Mouse (Mus musculus) erythroid progenitor cell, adult 5-6 weeks (primary cell): Measurements from ENCODE around the gene Btn1a1. TPM values are rescaled to one million over a fixed set of nuclear protein-coding genes. Genes with fewer than 3 reads are reported as not detected.

Experiments
- ATAC-seq: replicated peaks from 2 replicates; pipeline ENCODE4 v1.8.0; 2016; ENCODE audit warnings: moderate number of reproducible peaks, mild to moderate bottlenecking, moderate TSS enrichment, inconsistent platforms; ENCODE audit not compliant: poor library complexity, low FRiP score, severe bottlenecking
- total RNA-seq, 2 experiments: library from RNA; stranded (forward) in 1 of 2; stranded (reverse) in 1 of 2; fragments of 150-400 nt in 1 of 2; fragments of 186-747, 209-891 nt in 1 of 2; gene quantifications; 2 replicates each; pipeline versions ENCODE4 v1.2.3 to v1.2.4; 2015 to 2017; ENCODE audit warnings: low replicate concordance in 2 of 2

Gene Btn1a1
- total RNA-seq, 2 experiments from 2014 or later = 1.4 to 4.2 TPM

- ATAC-seq = no peak
These were observed 23.0 kb upstream of the Btn1a1 start, which contains the start of gene Btn2a2 for GRCm38 (mm10) chr13:23488400-23489322. Gene Btn2a2 (minus strand): TSS chr13:23488857.

- ATAC-seq = no peak
These were observed 19.6 kb upstream of the Btn1a1 start for GRCm38 (mm10) chr13:23485271-23485670.

DNA sequence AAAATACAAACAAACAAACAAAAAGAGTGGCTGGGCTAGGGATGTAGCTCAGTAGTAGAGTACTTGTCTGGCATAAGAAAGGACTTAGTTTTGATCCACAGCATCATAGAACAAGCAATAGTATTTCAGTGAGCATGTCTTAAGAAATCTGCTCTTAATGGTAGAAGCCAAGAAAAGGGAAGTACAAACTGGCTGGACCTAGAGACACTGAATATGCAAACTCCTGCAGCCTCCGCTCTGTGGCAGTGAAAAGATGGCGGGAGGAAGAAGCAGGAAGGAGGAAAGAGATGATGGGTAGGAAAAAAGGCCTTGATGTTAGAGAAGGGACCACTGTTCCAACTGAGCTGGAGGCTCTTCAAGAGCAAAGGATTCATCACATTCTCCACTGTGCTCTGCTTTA, 17.5 kb upstream of the Btn1a1 start:
- ATAC-seq = no peak

- ATAC-seq = no peak
These were observed 10.0 kb upstream of the Btn1a1 start for GRCm38 (mm10) chr13:23475658-23476057.

DNA sequence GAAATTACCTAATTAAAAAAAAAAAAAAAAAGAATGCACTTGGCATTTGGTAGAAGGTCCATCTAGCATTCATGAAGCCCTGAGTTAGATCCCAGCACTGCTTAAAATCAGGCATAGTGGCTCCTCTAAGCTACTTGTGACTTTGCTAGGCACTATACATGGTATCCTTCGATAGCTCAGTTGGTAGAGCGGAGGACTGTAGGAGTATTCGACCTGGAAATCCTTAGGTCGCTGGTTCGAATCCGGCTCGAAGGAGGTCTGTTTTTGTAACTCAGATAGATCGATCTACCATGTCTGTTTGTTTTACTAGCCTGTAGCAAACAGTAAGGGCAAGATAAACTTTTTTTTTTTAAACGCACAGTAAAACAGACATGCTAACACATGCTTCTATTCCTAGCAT, 1.2 kb upstream of the Btn1a1 start:
- no peak for ATAC-seq

DNA sequence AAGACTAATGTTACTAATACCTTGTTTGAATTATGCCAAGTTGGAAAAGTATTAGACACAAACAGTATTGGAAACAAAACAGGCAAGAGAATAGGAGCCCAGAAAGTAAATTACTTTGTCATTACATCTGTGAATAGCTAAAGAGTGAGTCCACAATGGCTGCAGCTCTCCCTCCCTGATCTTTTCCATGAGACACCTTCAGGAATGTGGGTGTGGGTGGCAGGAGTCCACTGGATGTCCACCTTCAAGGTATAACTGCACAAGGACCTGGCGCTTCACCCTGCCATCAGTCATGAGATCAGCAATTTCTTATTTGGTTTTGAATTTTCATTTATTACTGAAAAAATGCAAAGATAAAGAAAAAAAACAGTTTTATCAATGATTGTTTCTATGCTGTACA, 605 bp upstream of the Btn1a1 start:
- ATAC-seq = no peak

DNA sequence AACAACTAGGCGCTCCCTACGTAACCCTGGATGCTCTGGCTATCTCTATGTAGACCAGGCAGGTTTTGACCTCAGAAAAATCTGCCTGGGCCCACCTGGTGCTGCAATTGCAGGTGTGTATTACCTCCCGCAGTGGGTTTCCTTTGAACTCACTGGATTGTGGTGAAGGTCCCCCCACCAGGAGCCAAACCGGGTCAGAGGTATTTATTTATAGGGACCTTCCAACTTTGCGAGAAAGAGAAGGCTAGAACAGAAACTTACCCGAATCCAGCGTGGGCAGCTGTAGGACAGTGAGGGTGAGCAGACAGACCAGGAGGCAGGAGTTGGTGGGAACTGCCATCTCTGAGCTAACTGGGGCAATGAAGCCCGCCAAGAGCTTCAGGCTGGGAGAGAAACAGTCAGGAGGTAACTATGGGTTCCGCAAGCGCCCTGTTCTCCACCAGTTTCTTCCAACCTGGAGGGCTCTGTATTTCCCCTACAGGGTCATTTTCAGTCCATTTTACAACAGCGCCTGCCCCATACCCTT, 797 bp downstream of the Btn1a1 start:
- ATAC-seq = no peak

GRCm38 (mm10) chr13:23464224-23464637, 1.5 kb downstream of the Btn1a1 start:
- peak; percentile 79 for ATAC-seq

GRCm38 (mm10) chr13:23463381-23464223, 2.1 kb downstream of the Btn1a1 start:
- ATAC-seq = peak; percentile 28

DNA sequence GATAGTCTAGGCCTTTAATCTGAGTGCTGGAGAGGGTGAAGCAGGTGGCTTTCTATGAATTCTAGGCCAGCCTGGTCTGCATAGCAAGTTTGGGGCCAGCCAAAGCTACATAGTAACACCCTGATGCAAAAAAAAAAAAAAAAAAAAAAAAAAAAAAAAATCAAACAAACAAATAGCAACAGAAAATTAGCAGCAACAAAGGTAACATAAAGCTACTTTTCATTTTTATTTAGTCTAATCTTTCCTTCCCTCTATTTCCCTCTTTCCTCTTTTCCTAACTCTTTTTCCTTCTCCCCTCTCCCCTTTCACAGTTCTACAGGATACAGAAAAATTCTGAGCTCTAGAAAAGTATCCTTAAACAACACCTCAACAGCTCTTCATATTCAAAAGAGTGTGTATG, 3.0 kb downstream of the Btn1a1 start:
- ATAC-seq = no peak

DNA sequence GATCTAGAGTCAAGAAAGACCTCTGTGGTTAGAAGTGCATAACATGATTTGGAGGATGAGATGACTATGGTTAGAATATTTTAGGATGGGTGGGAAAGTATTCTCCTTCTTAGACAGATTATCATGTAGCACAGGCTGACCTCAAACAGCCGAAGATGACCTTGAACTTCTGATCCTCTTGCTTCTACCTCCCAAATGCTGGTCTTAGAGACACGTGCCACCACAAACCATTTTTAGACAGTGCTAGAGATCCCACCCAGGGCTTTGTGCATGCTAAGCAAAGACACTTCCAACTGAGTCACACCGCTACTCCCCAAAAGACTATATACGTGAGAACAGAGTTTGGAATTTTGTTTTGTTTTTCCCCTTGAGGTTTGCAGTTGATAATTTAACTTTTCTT, 3.6 kb downstream of the Btn1a1 start:
- no peak for ATAC-seq

DNA sequence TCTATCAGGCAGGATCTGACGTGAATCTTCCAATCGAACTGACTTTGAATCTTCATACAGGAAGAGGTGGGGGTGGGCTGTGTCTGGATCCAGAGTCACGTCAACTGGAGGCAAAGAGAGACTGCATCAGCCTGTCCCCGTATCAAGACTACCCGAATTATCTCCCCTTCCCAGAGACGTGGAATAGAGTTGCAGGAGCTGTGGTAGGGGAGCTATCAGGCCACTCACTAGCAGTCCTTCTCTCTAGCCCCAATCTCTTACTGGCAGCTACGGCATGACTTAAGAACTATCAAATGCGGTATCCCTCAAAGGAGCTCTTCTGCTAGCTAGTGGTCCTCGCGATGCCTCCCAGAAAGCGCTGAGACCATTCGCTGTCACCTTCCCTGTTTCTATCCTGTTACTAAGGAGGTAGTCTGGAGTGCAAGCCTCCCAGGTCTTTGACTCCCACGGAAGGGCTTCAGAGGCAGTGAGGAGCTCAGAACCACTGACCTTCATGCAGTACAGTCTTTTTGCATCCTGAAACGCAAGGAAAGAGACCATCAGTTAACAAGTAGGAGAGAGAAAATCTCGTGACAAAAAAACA, 6.3 kb downstream of the Btn1a1 start:
- ATAC-seq = peak; percentile 68

DNA sequence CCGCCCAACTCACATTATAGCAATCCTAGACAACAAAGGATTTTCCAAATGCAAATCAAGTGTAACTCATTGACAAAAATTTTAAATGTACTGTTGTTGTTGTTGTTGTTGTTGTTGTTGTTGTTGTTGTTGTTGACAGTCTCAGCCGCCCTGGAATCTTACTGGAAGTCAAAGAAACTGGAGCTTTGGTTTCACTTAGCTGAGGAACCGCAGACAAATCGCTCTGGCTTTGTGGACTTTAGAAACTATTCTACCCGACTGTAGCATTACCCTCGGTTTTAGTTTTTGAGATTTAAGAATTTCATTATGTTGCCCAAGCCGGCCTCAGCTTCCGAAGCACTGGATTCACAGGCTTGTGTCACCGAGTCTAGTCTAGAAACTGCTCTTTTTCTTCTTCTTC, 11.8 kb downstream of the Btn1a1 start:
- no peak for ATAC-seq

GRCm38 (mm10) chr13:23453362-23453862, 12.3 kb downstream of the Btn1a1 start:
- ATAC-seq = peak; percentile 78

DNA sequence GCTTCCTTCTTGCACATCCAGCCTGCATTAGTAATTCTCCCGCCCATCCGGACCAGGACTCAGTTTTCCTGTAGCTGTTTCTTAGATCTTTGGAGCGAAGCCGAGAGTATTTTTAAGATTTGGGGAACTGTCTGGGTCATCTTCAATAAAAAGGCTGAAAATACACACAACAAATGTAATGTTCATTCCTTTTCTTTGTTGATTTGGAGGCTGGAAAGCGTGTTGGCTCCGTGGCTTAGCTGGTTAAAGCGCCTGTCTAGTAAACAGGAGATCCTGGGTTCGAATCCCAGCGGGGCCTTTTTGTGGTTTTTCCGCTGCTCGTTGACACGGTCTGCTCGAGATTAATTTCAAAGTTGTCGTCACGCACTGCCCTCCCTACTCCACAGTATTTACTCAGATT, 15.3 kb downstream of the Btn1a1 start:
- ATAC-seq = peak; percentile 20

DNA sequence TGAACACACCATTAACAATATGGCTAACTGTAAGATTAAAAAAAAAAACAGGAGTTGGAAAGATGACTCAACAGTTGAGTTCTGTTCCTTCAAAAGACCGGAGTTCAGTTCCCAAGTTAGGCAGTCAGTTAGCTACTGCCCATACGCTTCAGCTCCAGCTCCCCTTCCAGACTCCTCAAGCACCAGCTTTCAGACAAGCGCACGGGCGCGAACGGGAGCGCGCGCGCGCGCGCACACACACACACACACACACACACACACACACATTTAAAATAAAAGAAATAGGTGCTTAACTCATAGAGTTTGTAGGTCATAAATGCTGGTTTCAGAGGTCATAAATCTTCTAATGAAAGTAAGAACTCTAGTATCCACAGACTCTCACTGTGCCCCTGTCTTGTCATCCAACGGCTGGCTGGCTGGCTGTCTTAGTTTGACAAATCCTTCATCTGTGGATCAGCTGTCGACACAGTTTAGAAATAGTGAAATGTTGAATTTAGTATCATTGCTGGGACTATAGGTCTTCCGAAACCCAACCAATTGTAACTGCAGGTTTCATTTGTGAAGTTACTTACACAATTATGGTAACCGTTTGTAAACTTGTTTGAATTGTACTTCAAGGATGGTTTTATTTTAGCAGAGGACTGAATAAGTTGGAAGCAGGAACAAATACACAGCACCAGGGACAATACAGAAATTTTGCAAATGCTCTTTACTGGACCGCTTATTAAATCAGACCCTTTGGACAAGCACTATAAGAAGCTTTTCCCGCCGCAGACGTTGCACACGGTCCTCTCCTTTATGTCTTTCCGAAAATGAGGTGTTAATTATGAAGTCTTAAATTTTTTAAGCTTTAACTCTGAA, 16.2 kb downstream of the Btn1a1 start:
- ATAC-seq = peak; percentile 33; the same call in 1 of the 2 replicates

- ATAC-seq = no peak
These were observed 16.9 kb downstream of the Btn1a1 start for GRCm38 (mm10) chr13:23448758-23449157.

- peak; percentile 50 for ATAC-seq
These were observed 19.2 kb downstream of the Btn1a1 start for GRCm38 (mm10) chr13:23446498-23446952.
